Mouse (Mus musculus) G1E-ER4 (cell line): Measurements from ENCODE around the gene Pxn. TPM values are rescaled to one million over a fixed set of nuclear protein-coding genes. Genes with fewer than 3 reads are reported as not detected.

ENCODE experiments used
- GATA1 ChIP-seq: IDR thresholded peaks from one replicate; pipeline ENCODE4 v1.8.0; 2012; ENCODE audit warnings: low read length, inconsistent platforms
- polyA plus RNA-seq: library from polyadenylated mRNA; stranded (reverse); fragments of >175 nt; gene quantifications from 2 replicates; pipeline ENCODE4 v1.2.3, GENCODE M21; 2012

Pxn gene
- polyA plus RNA-seq, 1 experiment: 44.1 TPM

- TF ChIP-seq GATA1: no peak
Measured at GRCm38 (mm10) chr5:115548501-115549285, 42.2 kb downstream of the Pxn start.

GRCm38 (mm10) chr5:115550482-115551005 lies 44.1 kb downstream of the Pxn start:
- TF ChIP-seq GATA1: no peak

- TF ChIP-seq GATA1: no peak
Measured at GRCm38 (mm10) chr5:115551386-115551785, 44.9 kb downstream of the Pxn start.

- no peak for TF ChIP-seq GATA1
Measured at GRCm38 (mm10) chr5:115551799-115552198, 45.3 kb downstream of the Pxn start.

GRCm38 (mm10) chr5:115553801-115554420 lies 47.4 kb downstream of the Pxn start:
- no peak for TF ChIP-seq GATA1

GRCm38 (mm10) chr5:115554536-115555291 lies 48.2 kb downstream of the Pxn start:
- TF ChIP-seq GATA1: no peak

- no peak for TF ChIP-seq GATA1
Measured at GRCm38 (mm10) chr5:115556217-115556616, 49.7 kb downstream of the Pxn start.

GRCm38 (mm10) chr5:115558182-115558794 lies 51.8 kb downstream of the Pxn start:
- TF ChIP-seq GATA1: no peak

- no peak for TF ChIP-seq GATA1
Measured at GRCm38 (mm10) chr5:115559237-115560101, 53.0 kb downstream of the Pxn start, which contains the start of gene Rplp0. Rplp0 (plus strand) TSS chr5:115559467.

GRCm38 (mm10) chr5:115560336-115560905 lies 53.9 kb downstream of the Pxn start:
- no peak for TF ChIP-seq GATA1

GRCm38 (mm10) chr5:115563771-115564585 lies 57.5 kb downstream of the Pxn start:
- TF ChIP-seq GATA1: no peak

- no peak for TF ChIP-seq GATA1
Measured at GRCm38 (mm10) chr5:115564737-115565393, 58.4 kb downstream of the Pxn start, which contains the start of gene Gcn1l1. Gcn1l1 (plus strand) TSS chr5:115565254.

- no peak for TF ChIP-seq GATA1
Measured at GRCm38 (mm10) chr5:115565403-115565802, 58.9 kb downstream of the Pxn start.
